15 mouse cellular contexts compared by ENCODE assay signal in genomic region chr7:126504913-126505312, GRCm38 (mm10). TPM values are rescaled to one million over a fixed set of nuclear protein-coding genes. Genes with fewer than 3 reads are reported as not detected.
"Had no signal": no experiment of that assay in that cellular context is flagged by ENCODE, and none has a peak within 500 bp of the region (broad histone marks: within the 10 kb centered on the region; RNA-seq: fewer than 3 reads in every experiment).

No protein-coding gene starts in this region.

- DNase-seq: kidney, adult 8-10 months; kidney, postnatal 25 days; layer of hippocampus, adult 9-11 months; liver; lung, adult 2 months; right cerebral cortex, adult 18-20 months; right cerebral cortex, postnatal 25 days; thymus, postnatal 4 days had no signal

- H3K27me3 ChIP-seq: limb, embryonic 12.5 days; midbrain, embryonic 12.5 days had no signal

- ATAC-seq: intestine, postnatal 0 days; lung, postnatal 0 days had no signal

- H3K27ac ChIP-seq: limb, embryonic 12.5 days; liver, embryonic 14.5 days; macrophage; midbrain, embryonic 12.5 days had no signal

- H3K4me3 ChIP-seq: limb, embryonic 12.5 days; midbrain, embryonic 12.5 days had no signal

- H3K9me3 ChIP-seq: limb, embryonic 12.5 days; megakaryocyte, embryonic 14.5 days; midbrain, embryonic 12.5 days had no signal

- H3K9ac ChIP-seq: limb, embryonic 12.5 days; liver, embryonic 14.5 days; midbrain, embryonic 12.5 days had no signal

- H3K4me2 ChIP-seq: midbrain, embryonic 12.5 days had no signal

RNA-seq across cellular contexts. Expression of gene Atp2a1, which starts 42.0 kb away (rescaled TPM):
- polyA plus RNA-seq: macrophage had no signal
